Comparison of ENCODE assay signal across 18 mouse cellular contexts in the genomic region with DNA sequence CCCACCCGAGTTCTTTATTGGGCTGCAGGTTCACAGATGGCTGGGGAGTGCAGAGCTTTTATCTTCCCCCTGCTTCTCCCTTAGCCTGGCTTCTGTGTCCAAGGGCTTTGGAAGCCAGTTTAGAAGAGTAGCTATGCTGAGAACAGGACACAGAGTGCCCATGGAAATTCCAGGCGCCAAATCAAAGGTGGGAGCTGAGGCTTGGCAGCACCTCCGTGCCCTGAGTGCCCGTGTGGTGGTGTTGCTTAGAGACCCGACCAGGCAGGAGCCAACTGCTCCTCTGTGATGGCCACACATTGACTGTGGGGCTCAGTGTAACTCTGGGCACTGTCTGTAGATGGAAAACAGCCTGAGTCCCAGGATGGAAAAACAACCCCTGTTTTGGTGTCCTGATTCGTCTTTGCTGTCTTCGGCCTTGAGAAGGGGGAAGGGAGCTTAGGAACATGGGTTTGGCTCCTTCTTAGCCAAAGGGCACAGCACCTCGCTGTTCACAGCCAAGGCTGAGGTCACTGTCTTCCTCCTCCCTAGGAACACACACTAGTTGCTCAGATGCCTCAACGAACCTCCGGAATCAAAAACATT.
A peak's percentile ranks its signal among the peaks of the same experiment; 100 is the strongest.
DNase-seq lines count a peak whose midpoint lies in the region; ATAC-seq and TF ChIP-seq lines count a peak whose summit lies in the region.
"Had no signal": no experiment of that assay in that cellular context is flagged by ENCODE, and none has a peak within 500 bp of the region (broad histone marks: within the 10 kb centered on the region; RNA-seq: fewer than 3 reads in every experiment).

No protein-coding gene starts in this region.

- H3K9ac ChIP-seq in midbrain, postnatal 0 days (replicated peaks; ENCODE audit: low read length, poor library complexity, severe bottlenecking): no peak overlapping the region
- no peak overlapping the region for H3K9ac ChIP-seq in midbrain, embryonic 16.5 days (ENCODE audit: low read depth, low read length)
- H3K9ac ChIP-seq: embryonic facial prominence, embryonic 12.5 days; forebrain, embryonic 13.5 days; limb, embryonic 13.5 days; liver, embryonic 13.5 days; lung, embryonic 14.5 days; midbrain, embryonic 15.5 days had no signal

- no peak overlapping the region for H3K4me2 ChIP-seq in midbrain, postnatal 0 days (ENCODE audit: low read depth, low read length, poor library complexity, severe bottlenecking)
- no peak overlapping the region for H3K4me2 ChIP-seq in midbrain, embryonic 16.5 days (ENCODE audit: low read length)
- H3K4me2 ChIP-seq: embryonic facial prominence, embryonic 12.5 days; forebrain, embryonic 13.5 days; limb, embryonic 13.5 days; liver, embryonic 13.5 days; lung, embryonic 14.5 days; midbrain, embryonic 15.5 days had no signal

- intact Hi-C loops in heart, postnatal 25 days (cut with DNase I): loop anchor here (5.0 kb wide), 1 partner anchor 51 kb away; no protein-coding TSS in a partner anchor

- 0 out of 2 replicates have a peak, but pooled peaks cover 7% of the 10 kb centered on the region for H3K27me3 ChIP-seq in heart, embryonic 10.5 days (ENCODE audit: insufficient read depth, poor library complexity, severe bottlenecking)
- H3K27me3 ChIP-seq in midbrain, postnatal 0 days (ENCODE audit: insufficient read depth, low read length): no peaks in the 10 kb centered on the region
- no peaks in the 10 kb centered on the region for H3K27me3 ChIP-seq in midbrain, embryonic 16.5 days (ENCODE audit: control insufficient read depth, insufficient read depth, low read depth, low read length)
- H3K27me3 ChIP-seq: embryonic facial prominence, embryonic 12.5 days; forebrain, embryonic 13.5 days; limb, embryonic 13.5 days; liver, embryonic 13.5 days; midbrain, embryonic 15.5 days had no signal

- peak; percentile 56 to 74 for DNase-seq in heart, adult 18-20 months
- DNase-seq in heart, embryonic 10.5 days (ENCODE audit: low spot score): no peak
- DNase-seq in midbrain, postnatal 0 days (ENCODE audit: low spot score): peak; percentile 30
- DNase-seq in heart, postnatal 25 days (ENCODE audit: low spot score): peak; percentile 29
- DNase-seq in skeletal muscle tissue, adult 2 months (ENCODE audit: low read depth, low spot score): peak; percentile 55
- DNase-seq in left cerebral cortex, adult 9 months (ENCODE audit: low spot score in 2 of 2): no peak
- DNase-seq: adrenal gland, adult 2 months; cerebellum, adult 8-10 months; kidney, postnatal 25 days; liver, embryonic 13.5 days; lung, embryonic 14.5 days; lung, postnatal 36 days had no signal

- H3K9me3 ChIP-seq in heart, embryonic 10.5 days: no peaks in the 10 kb centered on the region
- no peaks in the 10 kb centered on the region for H3K9me3 ChIP-seq in midbrain, postnatal 0 days (ENCODE audit: low read length)
- H3K9me3 ChIP-seq in midbrain, embryonic 16.5 days (replicated peaks; ENCODE audit: control insufficient read depth, low read length, poor library complexity, severe bottlenecking): no peaks in the 10 kb centered on the region
- H3K9me3 ChIP-seq: embryonic facial prominence, embryonic 12.5 days; forebrain, embryonic 13.5 days; limb, embryonic 13.5 days; liver, embryonic 13.5 days; midbrain, embryonic 15.5 days had no signal

- H3K4me3 ChIP-seq in heart, embryonic 10.5 days: no peak overlapping the region
- no peak overlapping the region for H3K4me3 ChIP-seq in midbrain, postnatal 0 days (ENCODE audit: low read depth, low read length)
- H3K4me3 ChIP-seq in midbrain, embryonic 16.5 days (ENCODE audit: low read depth, low read length): no peak overlapping the region
- H3K4me3 ChIP-seq: embryonic facial prominence, embryonic 12.5 days; erythroblast, embryonic 14.5 days; forebrain, embryonic 13.5 days; limb, embryonic 13.5 days; liver, embryonic 13.5 days; midbrain, embryonic 15.5 days had no signal

- H3K4me1 ChIP-seq in heart, embryonic 10.5 days: no peaks in the 10 kb centered on the region
- H3K4me1 ChIP-seq in midbrain, postnatal 0 days (ENCODE audit: insufficient read depth, low read length): no peaks in the 10 kb centered on the region
- no peaks in the 10 kb centered on the region for H3K4me1 ChIP-seq in midbrain, embryonic 16.5 days (ENCODE audit: control insufficient read depth, insufficient read depth, low read length)
- H3K4me1 ChIP-seq: embryonic facial prominence, embryonic 12.5 days; liver, embryonic 13.5 days; midbrain, embryonic 15.5 days had no signal

- WGBS in heart, embryonic 10.5 days: 82% methylated on average over 10 of the region's 10 CpGs
- 84% methylated on average over 10 of the region's 10 CpGs for WGBS in midbrain, postnatal 0 days
- WGBS in midbrain, embryonic 16.5 days: 90% methylated on average over 10 of the region's 10 CpGs

- H3K27ac ChIP-seq in heart, embryonic 10.5 days: no peak overlapping the region
- H3K27ac ChIP-seq in midbrain, postnatal 0 days (ENCODE audit: low read depth, low read length): no peak overlapping the region
- H3K27ac ChIP-seq in midbrain, embryonic 16.5 days (ENCODE audit: low read length): no peak overlapping the region
- H3K27ac ChIP-seq: embryonic facial prominence, embryonic 12.5 days; forebrain, embryonic 13.5 days; limb, embryonic 13.5 days; liver, embryonic 13.5 days; midbrain, embryonic 15.5 days had no signal

- TF ChIP-seq CTCF in midbrain, postnatal 0 days (IDR thresholded peaks at IDR 0.05): no peak

- no peak for ATAC-seq in midbrain, postnatal 0 days (ENCODE audit: low FRiP score)
- no peak for ATAC-seq in midbrain, embryonic 16.5 days
- ATAC-seq: forebrain, embryonic 13.5 days; midbrain, embryonic 15.5 days had no signal

- H3K36me3 ChIP-seq in heart, embryonic 10.5 days: no peaks in the 10 kb centered on the region
- H3K36me3 ChIP-seq in midbrain, postnatal 0 days (ENCODE audit: insufficient read depth, low read length): no peaks in the 10 kb centered on the region
- H3K36me3 ChIP-seq in midbrain, embryonic 16.5 days (ENCODE audit: control insufficient read depth, insufficient read depth, low read length): no peaks in the 10 kb centered on the region
- H3K36me3 ChIP-seq: embryonic facial prominence, embryonic 12.5 days; limb, embryonic 13.5 days; liver, embryonic 13.5 days; midbrain, embryonic 15.5 days had no signal

Comparison
In these comparisons a context has a peak if more than half of its experiments do, and no peak if none do; other contexts are left out.
1. DNase-seq: peak in heart, adult 18-20 months (2 of 2), midbrain, postnatal 0 days (single experiment), heart, postnatal 25 days (single experiment) and skeletal muscle tissue, adult 2 months (single experiment); none in heart, embryonic 10.5 days (single experiment) and left cerebral cortex, adult 9 months (0 of 2).